Mouse (Mus musculus) MEL (cell line): ENCODE measurements around the gene Ranbp17. TPM values are rescaled to one million over a fixed set of nuclear protein-coding genes. Genes with fewer than 3 reads are reported as not detected.

ENCODE experiments used
- DNase-seq: peaks from one replicate; pipeline ENCODE4 v3.0.0; 2011; ENCODE audit warnings: low read depth, low spot score
- H3K27ac ChIP-seq: 2 replicates; pipeline ENCODE4 v1.5.1; 2012; ENCODE audit warnings: low read depth, mild to moderate bottlenecking, control low read depth, low read length, moderate library complexity; ENCODE audit not compliant: control insufficient read depth
- H3K27me3 ChIP-seq, 2 experiments: fragments of 150-350 bp in 1 of 2; sonication (generic) in 1 of 2; 2 replicates each; pipeline ENCODE4 v1.6.1; 2012; ENCODE audit warnings: low read length in 2 of 2, mild to moderate bottlenecking in 2 of 2, improper control_type of control experiment in 1 of 2, moderate library complexity in 1 of 2; ENCODE audit not compliant: insufficient read depth in 2 of 2, control insufficient read depth in 1 of 2
- H3K36me3 ChIP-seq, 2 experiments: 2 replicates each; pipeline ENCODE4 v1.6.1; 2012 to 2014; ENCODE audit warnings: low read length in 2 of 2, improper control_type of control experiment in 1 of 2, inconsistent platforms in 1 of 2, mild to moderate bottlenecking in 1 of 2; ENCODE audit not compliant: insufficient read depth in 2 of 2, control insufficient read depth in 1 of 2
- H3K4me1 ChIP-seq, 2 experiments: fragments of 150-350 bp in 1 of 2; sonication (generic) in 1 of 2; 2 replicates each; pipeline ENCODE4 v1.6.1; 2012; ENCODE audit warnings: low read length in 2 of 2, improper control_type of control experiment in 1 of 2, mild to moderate bottlenecking in 1 of 2; ENCODE audit not compliant: insufficient read depth in 2 of 2, control insufficient read depth in 1 of 2
- H3K4me3 ChIP-seq, 2 experiments: fragments of 150-350 bp in 1 of 2; sonication (generic) in 1 of 2; 2 replicates each; pipeline ENCODE4 v1.5.1; 2012; ENCODE audit warnings: low read depth in 2 of 2, low read length in 2 of 2, mild to moderate bottlenecking in 2 of 2, moderate library complexity in 2 of 2, control low read depth in 1 of 2, improper control_type of control experiment in 1 of 2; ENCODE audit not compliant: control insufficient read depth in 1 of 2, insufficient read depth in 1 of 2
- H3K79me2 ChIP-seq: 2 replicates; pipeline ENCODE4 v1.6.1; 2012; ENCODE audit warnings: mild to moderate bottlenecking, low read length, moderate library complexity; ENCODE audit not compliant: control insufficient read depth, poor library complexity, insufficient read depth
- H3K9ac ChIP-seq: 2 replicates; pipeline ENCODE4 v1.6.1; 2012; ENCODE audit warnings: low read depth, mild to moderate bottlenecking, control low read depth, low read length, moderate library complexity; ENCODE audit not compliant: control insufficient read depth, poor library complexity, severe bottlenecking
- H3K9me3 ChIP-seq: fragments of 150-350 bp; sonication (generic); replicated peaks from 2 replicates; pipeline ENCODE4 v1.6.1; 2012; ENCODE audit warnings: mild to moderate bottlenecking, low read length, improper control_type of control experiment, moderate library complexity; ENCODE audit not compliant: insufficient read depth
- CHD1 ChIP-seq: IDR thresholded peaks from 2 replicates; pipeline ENCODE4 v1.6.1; 2012; ENCODE audit warnings: low read depth, mild to moderate bottlenecking, inconsistent platforms, low read length, improper control_type of control experiment
- CHD2 ChIP-seq: IDR thresholded peaks from 2 replicates; pipeline ENCODE4 v1.6.1; 2011; ENCODE audit warnings: low read length, improper control_type of control experiment
- CTCF ChIP-seq, 3 experiments: IDR thresholded peaks in 2 of 3; conservative IDR thresholded peaks in 1 of 3; 2 replicates each; pipeline ENCODE4 v1.5.1; 2011 to 2012; ENCODE audit warnings: low read length in 3 of 3, low read depth in 2 of 3, mild to moderate bottlenecking in 2 of 3, improper control_type of control experiment in 1 of 3, inconsistent platforms in 1 of 3, mixed read lengths in 1 of 3, moderate library complexity in 1 of 3; ENCODE audit not compliant: control insufficient read depth in 1 of 3, insufficient read depth in 1 of 3, poor library complexity in 1 of 3, severe bottlenecking in 1 of 3
- EP300 ChIP-seq, 2 experiments: IDR thresholded peaks; 2 replicates each; pipeline ENCODE4 v1.6.1; 2011; ENCODE audit warnings: improper control_type of control experiment in 2 of 2, low read length in 2 of 2, low read depth in 1 of 2, mild to moderate bottlenecking in 1 of 2
- ETS1 ChIP-seq: IDR thresholded peaks from 2 replicates; pipeline ENCODE4 v1.6.1; 2012; ENCODE audit warnings: low read depth, mild to moderate bottlenecking, inconsistent platforms, low read length, improper control_type of control experiment, moderate library complexity
- GATA1 ChIP-seq: IDR thresholded peaks from 2 replicates; pipeline ENCODE4 v1.6.1; 2011; ENCODE audit warnings: low read depth, low read length, improper control_type of control experiment
- HCFC1 ChIP-seq: IDR thresholded peaks from 2 replicates; pipeline ENCODE4 v1.6.1; 2012; ENCODE audit warnings: low read depth, mild to moderate bottlenecking, inconsistent platforms, low read length, improper control_type of control experiment, moderate library complexity
- JUND ChIP-seq: IDR thresholded peaks from 2 replicates; pipeline ENCODE4 v1.6.1; 2011; ENCODE audit warnings: low read depth, mild to moderate bottlenecking, improper control_type of control experiment, low read length
- KAT2A ChIP-seq: conservative IDR thresholded peaks from 2 replicates; pipeline ENCODE4 v1.6.1; 2012; ENCODE audit warnings: low read depth, low read length, improper control_type of control experiment, inconsistent platforms
- MAZ ChIP-seq: IDR thresholded peaks from 2 replicates; pipeline ENCODE4 v1.6.1; 2012; ENCODE audit warnings: low read depth, mild to moderate bottlenecking, inconsistent platforms, low read length, improper control_type of control experiment
- MXI1 ChIP-seq: IDR thresholded peaks from 2 replicates; pipeline ENCODE4 v1.6.1; 2011; ENCODE audit warnings: mild to moderate bottlenecking, low read depth, low read length, improper control_type of control experiment
- MYC ChIP-seq: IDR thresholded peaks from 2 replicates; pipeline ENCODE4 v1.6.1; 2011; ENCODE audit warnings: low read depth, mild to moderate bottlenecking, low read length, improper control_type of control experiment, moderate library complexity
- NRF1 ChIP-seq: IDR thresholded peaks from 2 replicates; pipeline ENCODE4 v1.6.1; 2014; ENCODE audit warnings: low read depth, mild to moderate bottlenecking, inconsistent platforms, low read length, improper control_type of control experiment, moderate library complexity; ENCODE audit not compliant: poor library complexity, insufficient read depth, severe bottlenecking
- POLR2AphosphoS5 ChIP-seq: IDR thresholded peaks from 2 replicates; pipeline ENCODE4 v1.6.1; 2012; ENCODE audit warnings: low read depth, borderline replicate concordance, mild to moderate bottlenecking, inconsistent platforms, low read length, moderate library complexity, mixed read lengths
- TAL1 ChIP-seq: IDR thresholded peaks from 2 replicates; pipeline ENCODE4 v1.6.1; 2012; ENCODE audit warnings: mild to moderate bottlenecking, inconsistent platforms, low read length, moderate library complexity, mixed read lengths
- TBP ChIP-seq: IDR thresholded peaks from 2 replicates; pipeline ENCODE4 v1.8.0; 2011; ENCODE audit warnings: low read depth, low read length, improper control_type of control experiment
- TCF12 ChIP-seq: IDR thresholded peaks from 2 replicates; pipeline ENCODE4 v1.6.1; 2014; ENCODE audit warnings: low read depth, mild to moderate bottlenecking, inconsistent platforms, low read length, improper control_type of control experiment, moderate library complexity
- UBTF ChIP-seq: IDR thresholded peaks from 2 replicates; pipeline ENCODE4 v1.6.1; 2012; ENCODE audit warnings: low read depth, mild to moderate bottlenecking, inconsistent platforms, low read length, improper control_type of control experiment, moderate library complexity, borderline replicate concordance; ENCODE audit not compliant: insufficient read depth
- USF1 ChIP-seq: IDR thresholded peaks from 2 replicates; pipeline ENCODE4 v1.6.1; 2014; ENCODE audit warnings: low read depth, mild to moderate bottlenecking, inconsistent platforms, low read length, improper control_type of control experiment, moderate library complexity
- ZC3H11A ChIP-seq: IDR thresholded peaks from 2 replicates; pipeline ENCODE4 v1.6.1; 2012; ENCODE audit warnings: low read depth, mild to moderate bottlenecking, inconsistent platforms, low read length, improper control_type of control experiment
- ZNF384 ChIP-seq: IDR thresholded peaks from 2 replicates; pipeline ENCODE4 v1.6.1; 2012; ENCODE audit warnings: low read depth, mild to moderate bottlenecking, inconsistent platforms, low read length, improper control_type of control experiment
- polyA plus RNA-seq, 2 experiments: library from polyadenylated mRNA; stranded (reverse) in 1 of 2; unstranded in 1 of 2; fragments of >175 nt in 1 of 2; fragments of >200 nt in 1 of 2; gene quantifications; 2 replicates each; pipeline versions ENCODE4 v1.2.1 to v1.2.4; 2012; ENCODE audit warnings: low replicate concordance in 2 of 2, low read depth in 1 of 2; ENCODE audit not compliant: insufficient read length in 2 of 2, insufficient read depth in 1 of 2, missing spikeins in 1 of 2
- total RNA-seq: library from RNA; depleted of rRNA; stranded (reverse); fragments of 300-350 nt; gene quantifications from 2 replicates; pipeline ENCODE4 v1.2.3, GENCODE M21; 2012

Ranbp17 gene
- total and polyA plus RNA-seq, 3 experiments = not detected

- no peaks in the 10 kb centered on the region for H3K79me2 ChIP-seq
- TF ChIP-seq CHD1 = no peak
- TF ChIP-seq USF1 = no peak
- TF ChIP-seq UBTF = no peak
- TF ChIP-seq ETS1 = no peak
- no peak for TF ChIP-seq KAT2A
- TF ChIP-seq ZC3H11A = no peak
- no peak for TF ChIP-seq TAL1
- TF ChIP-seq GATA1 = no peak
- no peak for TF ChIP-seq TCF12
- no peak for TF ChIP-seq ZNF384
- no peak overlapping the region for H3K27ac ChIP-seq
- no peaks in the 10 kb centered on the region for H3K4me1 ChIP-seq
- no peak overlapping the region for H3K9ac ChIP-seq
- H3K36me3 ChIP-seq = no peaks in the 10 kb centered on the region
- DNase-seq = no peak
- peaks cover 5 to 13% of the 10 kb centered on the region in 2 experiments for H3K27me3 ChIP-seq
- no peak overlapping the region for H3K4me3 ChIP-seq
- H3K9me3 ChIP-seq = no peaks in the 10 kb centered on the region
These were observed 331.7 kb downstream of the Ranbp17 start for GRCm38 (mm10) chr11:33181804-33182203.

- no peaks in the 10 kb centered on the region for H3K36me3 ChIP-seq
- H3K79me2 ChIP-seq = no peaks in the 10 kb centered on the region
- H3K27me3 ChIP-seq = peaks cover 6 to 15% of the 10 kb centered on the region in 2 experiments; a peak in 3 of 4 replicates
- H3K4me1 ChIP-seq = no peaks in the 10 kb centered on the region
- H3K27ac ChIP-seq = no peak overlapping the region
- no peaks in the 10 kb centered on the region for H3K9me3 ChIP-seq
- no peak for DNase-seq
- H3K4me3 ChIP-seq = no peak overlapping the region
- H3K9ac ChIP-seq = no peak overlapping the region
- no peak for TF ChIP-seq UBTF
- TF ChIP-seq NRF1 = no peak
- no peak for TF ChIP-seq EP300 (IDR thresholded peaks at IDR 0.05; ENCODE audit: low read depth in 1 of 2, low read length in 2 of 2)
- TF ChIP-seq MYC = no peak
- no peak for TF ChIP-seq HCFC1
- no peak for TF ChIP-seq MXI1
- no peak for TF ChIP-seq CHD2
- no peak for TF ChIP-seq JUND
- TF ChIP-seq TBP = no peak
- no peak for TF ChIP-seq POLR2AphosphoS5
- no peak for TF ChIP-seq ETS1
- no peak for TF ChIP-seq MAZ
- no peak for TF ChIP-seq CTCF (IDR thresholded peaks at IDR 0.05 in 2 of 3, conservative IDR thresholded peaks at IDR 0.05 in 1 of 3; ENCODE audit: control insufficient read depth in 1 of 3, insufficient read depth in 1 of 3, low read depth in 2 of 3, low read length in 3 of 3, poor library complexity in 1 of 3, severe bottlenecking in 1 of 3)
- no peak for TF ChIP-seq TCF12
These were observed 332.8 kb downstream of the Ranbp17 start for GRCm38 (mm10) chr11:33180701-33181116.
